Mouse (Mus musculus): ENCODE data around the gene Btbd8.

The Btbd8 gene

DNA sequence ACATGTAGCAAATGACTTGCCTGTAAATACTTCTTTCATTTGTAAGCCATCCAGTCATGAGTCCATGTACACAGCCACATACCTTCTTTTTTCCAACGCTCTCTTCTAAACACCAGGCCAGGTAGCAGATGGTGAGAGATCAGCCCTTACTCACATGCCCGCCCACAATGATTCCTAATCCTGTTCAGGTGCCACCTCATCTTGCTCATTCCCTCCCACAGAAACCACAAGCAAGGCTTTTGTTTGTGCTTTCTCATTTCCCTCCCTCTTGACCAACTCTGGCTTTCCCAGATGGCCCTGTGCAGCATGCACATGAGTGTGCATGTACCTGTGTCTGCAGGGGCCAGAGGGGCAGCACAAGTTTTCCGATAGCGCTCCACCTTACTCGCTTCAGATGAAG is 12.5 kb downstream of the Btbd8 start:
- no peak for DNase-seq (ENCODE audit: low spot score)

DNA sequence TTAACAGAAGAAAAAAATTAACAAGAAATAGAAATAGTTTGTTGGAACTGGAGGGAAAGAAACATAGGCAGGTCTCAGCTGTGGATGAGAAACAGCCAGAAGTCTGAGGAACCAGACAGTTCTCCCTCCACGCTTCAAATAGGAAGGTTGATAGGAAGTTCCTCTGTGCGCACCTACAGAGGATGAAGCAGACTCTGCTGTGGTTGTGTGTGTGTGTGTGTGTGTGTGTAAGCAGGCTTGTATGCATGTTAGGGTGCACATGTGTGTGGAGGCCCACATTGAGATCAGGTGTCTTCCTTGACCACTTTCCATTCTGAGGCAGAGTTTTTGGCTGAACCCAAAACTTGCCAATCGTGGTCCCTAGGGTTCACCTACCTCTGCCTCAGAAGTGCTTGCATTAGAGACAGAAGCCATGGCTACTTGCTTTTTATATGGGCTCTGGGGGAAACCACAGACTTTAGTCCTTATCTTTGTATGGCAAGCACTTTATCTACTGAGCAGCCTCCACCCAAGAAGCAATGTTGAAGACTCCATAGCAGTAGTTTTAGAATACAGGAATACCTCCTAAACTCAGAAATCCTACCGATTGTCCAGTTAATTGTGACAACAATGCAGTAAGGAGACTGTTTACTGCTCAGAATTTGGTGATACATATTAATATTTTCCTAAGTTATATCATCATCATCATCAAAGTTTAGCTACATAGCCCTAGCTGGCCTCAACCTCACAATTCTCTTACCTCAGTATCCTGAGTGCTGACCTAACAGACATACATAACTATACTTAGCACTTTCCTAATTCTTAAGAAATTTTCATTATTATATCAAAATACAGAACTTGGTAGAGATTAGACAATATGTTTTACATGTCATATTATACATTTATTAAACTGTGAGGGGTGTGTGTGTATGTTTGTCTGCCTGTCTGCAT is 24.6 kb downstream of the Btbd8 start:
- no peak for DNase-seq (ENCODE audit: low spot score)

GRCm38 (mm10) chr5:107466501-107466900 is 28.7 kb downstream of the Btbd8 start:
- peak; percentile 8 for DNase-seq (ENCODE audit: low spot score)

GRCm38 (mm10) chr5:107467098-107467497 is 29.3 kb downstream of the Btbd8 start:
- DNase-seq (ENCODE audit: low spot score) = no peak

DNA sequence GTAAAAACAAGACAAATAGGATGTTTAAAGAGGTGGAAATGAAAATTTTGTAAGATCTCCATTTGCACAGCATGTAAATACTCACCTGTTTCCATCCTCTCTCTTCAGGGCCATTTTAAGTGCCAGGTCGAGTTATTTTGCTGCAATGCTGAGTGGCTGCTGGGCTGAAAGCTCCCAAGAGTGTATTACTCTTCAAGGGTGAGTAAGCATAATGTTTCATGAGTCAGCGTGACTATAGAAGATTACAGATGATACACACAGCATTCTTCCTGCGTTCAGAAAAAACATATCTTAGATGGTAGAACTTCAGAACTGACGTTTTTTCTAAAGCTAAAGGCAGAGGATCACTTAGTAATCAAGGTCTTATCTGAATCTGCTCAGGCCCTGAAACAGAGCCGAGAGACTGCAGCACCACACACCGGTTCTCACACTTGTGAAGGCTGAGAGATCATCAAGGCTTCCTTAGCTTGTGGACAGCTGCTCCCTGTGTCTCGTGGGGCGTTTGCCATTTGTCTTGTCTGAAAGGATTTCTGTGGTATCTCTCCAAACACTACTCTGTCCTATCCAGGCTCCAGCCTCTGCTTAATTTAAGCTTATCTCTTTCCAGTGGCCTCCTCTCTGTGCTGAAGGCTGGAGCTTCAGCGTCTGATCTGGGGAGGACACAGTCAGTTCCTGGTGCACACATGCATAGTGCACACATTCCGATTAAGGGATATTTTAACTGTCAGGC is 33.0 kb downstream of the Btbd8 start:
- no peak for DNase-seq (ENCODE audit: low spot score)

- DNase-seq (ENCODE audit: low spot score) = no peak
Measured at GRCm38 (mm10) chr5:107480194-107480593, 42.4 kb downstream of the Btbd8 start.

GRCm38 (mm10) chr5:107488996-107489395 is 51.2 kb downstream of the Btbd8 start:
- no peak for DNase-seq (ENCODE audit: low spot score)

GRCm38 (mm10) chr5:107491036-107491435 is 53.2 kb downstream of the Btbd8 start:
- no peak for DNase-seq (ENCODE audit: low spot score)

DNA sequence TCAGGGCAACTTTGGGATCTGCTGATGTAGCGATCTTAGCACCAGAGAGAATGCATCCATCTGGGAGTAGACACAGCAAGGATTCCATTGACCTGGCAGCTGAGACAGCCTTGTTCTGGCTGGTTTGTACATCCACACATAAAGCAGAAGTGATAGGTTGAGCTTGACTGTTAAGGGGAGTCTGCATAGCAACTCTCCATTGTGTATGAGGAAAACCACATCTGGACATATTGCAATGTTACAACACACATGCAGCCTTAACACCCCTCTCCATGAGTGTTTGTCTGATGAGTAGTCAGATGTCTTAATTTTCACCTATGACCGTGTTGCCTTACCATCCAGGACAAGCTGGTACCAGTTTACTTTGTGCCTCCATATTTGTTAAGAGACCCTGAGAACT is 54.7 kb downstream of the Btbd8 start:
- DNase-seq (ENCODE audit: low spot score) = no peak

DNA sequence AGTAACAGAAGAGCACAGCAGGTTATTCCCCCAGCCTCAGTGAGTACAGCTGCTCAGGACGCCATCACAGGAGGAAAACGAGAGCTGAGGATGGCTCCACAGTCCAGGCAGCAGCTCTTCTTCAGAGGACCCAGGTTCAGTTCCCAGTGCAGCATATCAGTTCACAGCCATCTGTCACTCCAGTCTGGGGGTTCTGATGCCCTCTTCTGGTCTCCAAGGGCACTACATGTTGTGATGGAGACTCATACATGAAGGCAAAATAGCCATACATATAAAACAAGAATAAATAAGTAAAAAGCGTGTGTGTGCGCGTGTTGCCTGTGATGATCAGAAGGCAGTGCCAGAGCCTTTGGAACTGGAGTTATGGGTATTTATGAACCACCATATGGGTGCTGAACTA is 57.0 kb downstream of the Btbd8 start:
- no peak for DNase-seq (ENCODE audit: low spot score)

- no peak for DNase-seq (ENCODE audit: low spot score)
Measured at GRCm38 (mm10) chr5:107496047-107496446, 58.2 kb downstream of the Btbd8 start.

- DNase-seq (ENCODE audit: low spot score) = peak; percentile 47
Measured at GRCm38 (mm10) chr5:107497519-107498501, 60.0 kb downstream of the Btbd8 start.

DNA sequence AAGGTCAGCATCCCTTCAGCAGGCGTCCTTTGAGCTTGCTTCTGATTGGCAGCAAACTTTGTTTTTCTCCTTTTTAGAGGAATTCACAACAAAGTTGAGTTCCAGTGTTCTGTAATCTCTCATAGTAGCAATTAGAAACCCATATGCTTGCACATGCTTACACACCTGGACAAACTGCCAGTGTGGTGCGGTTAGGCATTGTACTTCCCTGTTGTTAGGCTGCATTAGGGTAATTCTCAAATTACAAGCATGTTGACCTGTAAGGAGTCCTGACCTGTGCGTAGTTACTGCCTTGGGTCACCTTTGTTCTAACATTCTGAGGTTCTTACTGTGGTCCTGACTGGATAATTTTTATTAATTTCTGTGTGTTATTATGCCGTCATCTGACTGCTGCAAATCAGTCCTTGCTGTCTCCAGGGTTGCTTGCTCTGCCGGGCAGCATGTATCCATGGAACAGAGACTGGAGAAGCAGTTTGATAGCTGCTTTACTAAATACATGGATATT is 61.1 kb downstream of the Btbd8 start:
- no peak for DNase-seq (ENCODE audit: low spot score)

- DNase-seq (ENCODE audit: low spot score) = no peak
Measured at GRCm38 (mm10) chr5:107499891-107500535, 62.2 kb downstream of the Btbd8 start.

- no peak for DNase-seq (ENCODE audit: low spot score)
Measured at GRCm38 (mm10) chr5:107500741-107501140, 62.9 kb downstream of the Btbd8 start.

- DNase-seq (ENCODE audit: low spot score) = no peak
Measured at GRCm38 (mm10) chr5:107507321-107507720, 69.5 kb downstream of the Btbd8 start, which contains the start of gene Gm42669. Gene Gm42669 (plus strand): TSS chr5:107507621.

GRCm38 (mm10) chr5:107510503-107510902 is 72.7 kb downstream of the Btbd8 start:
- no peak for DNase-seq (ENCODE audit: low spot score)

DNA sequence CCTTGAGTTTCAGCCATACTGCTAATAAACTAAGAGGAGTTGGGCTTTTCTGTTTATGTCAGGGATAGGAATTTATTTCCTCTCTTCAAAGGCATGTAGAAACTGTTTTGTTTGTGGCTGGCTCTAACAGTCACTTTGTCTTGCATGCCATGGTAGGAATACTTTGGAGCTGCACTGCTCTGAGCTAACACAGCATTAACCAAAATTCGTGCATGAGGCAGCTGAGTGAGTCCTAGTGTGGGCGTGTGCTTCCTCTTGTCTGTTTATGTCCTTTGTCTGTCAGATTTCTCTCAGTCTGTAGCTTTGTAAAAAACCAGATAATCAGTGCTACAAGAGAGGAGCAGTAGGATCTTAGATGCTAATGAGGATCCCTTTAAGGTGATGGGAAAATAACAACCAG is 73.5 kb downstream of the Btbd8 start:
- DNase-seq (ENCODE audit: low spot score) = no peak

DNA sequence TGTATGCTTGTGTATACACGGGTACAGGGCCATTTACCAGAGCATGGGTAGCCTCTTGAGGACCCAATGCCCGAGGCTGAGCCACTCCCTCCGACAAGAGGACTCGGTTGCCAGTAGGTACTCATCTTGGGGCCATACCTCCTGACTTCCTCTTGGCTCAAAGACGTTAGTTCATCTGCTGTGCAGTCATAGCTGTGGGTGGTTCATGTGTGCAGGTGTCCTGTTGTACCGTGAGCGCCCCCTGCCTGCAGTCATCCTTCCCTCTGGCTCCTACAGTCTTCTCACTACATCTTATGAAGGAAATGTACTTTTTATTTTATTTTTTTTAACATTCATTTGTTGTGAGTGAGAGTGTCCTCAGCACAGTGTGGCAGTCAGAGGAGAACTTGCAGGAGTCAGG is 75.8 kb downstream of the Btbd8 start:
- peak; percentile 75 for DNase-seq (ENCODE audit: low spot score)

- no peak for DNase-seq (ENCODE audit: low spot score)
Measured at GRCm38 (mm10) chr5:107515453-107515852, 77.7 kb downstream of the Btbd8 start.

- DNase-seq (ENCODE audit: low spot score) = no peak
Measured at GRCm38 (mm10) chr5:107516087-107516486, 78.3 kb downstream of the Btbd8 start.
